Mouse (Mus musculus) C2C12 (cell line): ENCODE data around the gene Klrg1.

Experiments
- CEBPB ChIP-seq: IDR thresholded peaks from one replicate; pipeline ENCODE4 v1.6.1; 2011; ENCODE audit warnings: low read depth, mild to moderate bottlenecking, control low read depth, moderate library complexity
- CTCF ChIP-seq: IDR thresholded peaks from one replicate; pipeline ENCODE4 v1.5.1; 2011; ENCODE audit not compliant: control insufficient read depth, insufficient read depth, insufficient read length
- FOSL1 ChIP-seq: IDR thresholded peaks from one replicate; pipeline ENCODE4 v1.8.0; 2011; ENCODE audit warnings: mild to moderate bottlenecking, low read length; ENCODE audit not compliant: poor library complexity, insufficient read depth, severe bottlenecking
- MAX ChIP-seq: IDR thresholded peaks from one replicate; pipeline ENCODE4 v1.6.1; 2011; ENCODE audit warnings: mild to moderate bottlenecking, control low read depth
- MYOD1 ChIP-seq: IDR thresholded peaks from one replicate; pipeline ENCODE4 v1.6.1; 2011; ENCODE audit warnings: low read depth; ENCODE audit not compliant: control insufficient read depth, insufficient read length
- MYOG ChIP-seq: IDR thresholded peaks from one replicate; pipeline ENCODE4 v1.6.1; 2011; ENCODE audit not compliant: control insufficient read depth, insufficient read length; ENCODE audit errors: extremely low read depth
- USF1 ChIP-seq: IDR thresholded peaks from one replicate; pipeline ENCODE4 v1.6.1; 2011; ENCODE audit warnings: low read depth, mild to moderate bottlenecking, control low read depth, moderate library complexity

- no peak for TF ChIP-seq CTCF
- no peak for TF ChIP-seq USF1
- no peak for TF ChIP-seq MYOD1
- no peak for TF ChIP-seq MYOG
- no peak for TF ChIP-seq MAX
- no peak for TF ChIP-seq FOSL1
- no peak for TF ChIP-seq CEBPB
Measured at GRCm38 (mm10) chr6:122288263-122288662, 5.6 kb upstream of the Klrg1 start.
